Mouse (Mus musculus): ENCODE results near the gene Ccin.

Gene Ccin

GRCm38 (mm10) chr4:44011799-44012198, 28.5 kb downstream of the Ccin start:
- in situ Hi-C loops (cut with MboI, MseI): no loop called here

- in situ Hi-C loops (cut with MboI, MseI): no loop called here
Measured at GRCm38 (mm10) chr4:44012376-44013367, 29.4 kb downstream of the Ccin start.

GRCm38 (mm10) chr4:44013391-44014070, 30.2 kb downstream of the Ccin start:
- in situ Hi-C loops (cut with MboI, MseI): no loop called here

GRCm38 (mm10) chr4:44016071-44016470, 32.8 kb downstream of the Ccin start:
- in situ Hi-C loops (cut with MboI, MseI): loop anchor here (5.0 kb wide), 1 partner anchor 46 kb away; no protein-coding TSS in a partner anchor

GRCm38 (mm10) chr4:44016791-44017190, 33.5 kb downstream of the Ccin start:
- in situ Hi-C loops (cut with MboI, MseI): loop anchor here (5.0 kb wide), 1 partner anchor 46 kb away; no protein-coding TSS in a partner anchor

- in situ Hi-C loops (cut with MboI, MseI): no loop called here
Measured at GRCm38 (mm10) chr4:44022323-44022722, 39.0 kb downstream of the Ccin start.

GRCm38 (mm10) chr4:44022766-44023165, 39.5 kb downstream of the Ccin start:
- in situ Hi-C loops (cut with MboI, MseI): no loop called here

- in situ Hi-C loops (cut with MboI, MseI): no loop called here
Measured at GRCm38 (mm10) chr4:44023681-44024080, 40.4 kb downstream of the Ccin start.

- in situ Hi-C loops (cut with MboI, MseI): no loop called here
Measured at GRCm38 (mm10) chr4:44024241-44024640, 41.0 kb downstream of the Ccin start.

- in situ Hi-C loops (cut with MboI, MseI): no loop called here
Measured at GRCm38 (mm10) chr4:44025570-44025969, 42.3 kb downstream of the Ccin start.

GRCm38 (mm10) chr4:44028303-44029135, 45.2 kb downstream of the Ccin start:
- in situ Hi-C loops (cut with MboI, MseI): no loop called here

GRCm38 (mm10) chr4:44029661-44030066, 46.4 kb downstream of the Ccin start:
- in situ Hi-C loops (cut with MboI, MseI): no loop called here

GRCm38 (mm10) chr4:44031521-44031920, 48.2 kb downstream of the Ccin start:
- in situ Hi-C loops (cut with MboI, MseI): no loop called here

Data from regulatory T cell (primary cell).